Mouse (Mus musculus) cerebellum, adult 2 months (tissue): ENCODE results near the gene Synpr. TPM values are rescaled to one million over a fixed set of nuclear protein-coding genes. Genes with fewer than 3 reads are reported as not detected.
A peak's percentile ranks its signal among the peaks of the same experiment; 100 is the strongest.

Source experiments
- DNase-seq, 2 experiments: peaks; one replicate each; pipeline ENCODE4 v3.0.0; 2021
- H3K27ac ChIP-seq: fragments of 200-500 bp; 2 replicates; pipeline ENCODE4 v1.5.1; 2012; ENCODE audit warnings: low read length, control low read depth, inconsistent platforms; ENCODE audit not compliant: insufficient read depth
- H3K27me3 ChIP-seq: fragments of 200-500 bp; 2 replicates; pipeline ENCODE4 v1.6.1; 2012; ENCODE audit warnings: inconsistent platforms, mild to moderate bottlenecking, low read length, moderate library complexity; ENCODE audit not compliant: control insufficient read depth, insufficient read depth
- H3K4me1 ChIP-seq: fragments of 200-500 bp; 2 replicates; pipeline ENCODE4 v1.6.1; 2011; ENCODE audit warnings: low read length; ENCODE audit not compliant: control insufficient read depth, insufficient read depth
- H3K4me3 ChIP-seq: fragments of 200-500 bp; replicated peaks from 2 replicates; pipeline ENCODE3; 2011; ENCODE audit warnings: mild to moderate bottlenecking, low read depth, low read length, control low read depth; ENCODE audit not compliant: insufficient read depth
- CTCF ChIP-seq: fragments of 200-500 bp; IDR thresholded peaks from 2 replicates; pipeline ENCODE4 v1.5.1; 2011; ENCODE audit warnings: low read depth, mild to moderate bottlenecking, control low read depth, low read length, moderate library complexity, borderline replicate concordance; ENCODE audit not compliant: insufficient read depth
- POLR2A ChIP-seq: fragments of 200-500 bp; IDR thresholded peaks from 2 replicates; pipeline ENCODE4 v1.6.1; 2011; ENCODE audit warnings: low read length, control low read depth, borderline replicate concordance; ENCODE audit not compliant: insufficient read depth
- WGBS: fragments of 180-500 bp; shearing (Covaris S2); methylation state at CpG from one replicate; pipeline ENCODE4 v1.1.7; 2018; 5-methylcytosine and 5-hydroxymethylcytosine counted together
- polyA plus RNA-seq: library from polyadenylated mRNA; depleted of rRNA; stranded (reverse); fragments of >200 nt; gene quantifications from 2 replicates; pipeline ENCODE4 v1.2.3, GENCODE M21; 2012

The Synpr gene
- polyA plus RNA-seq, 1 experiment: 50.8 TPM

GRCm38 (mm10) chr14:13597204-13597603 is 312.6 kb downstream of the Synpr start:
- H3K27ac ChIP-seq: no peak overlapping the region
- WGBS: 98% methylated on average over 2 of the region's 2 CpGs
- DNase-seq: no peak
- no peaks in the 10 kb centered on the region; the same call in none of the 2 replicates for H3K4me1 ChIP-seq
- no peaks in the 10 kb centered on the region for H3K27me3 ChIP-seq
- TF ChIP-seq POLR2A (no peak), CTCF (no peak)
- H3K4me3 ChIP-seq: no peak overlapping the region

GRCm38 (mm10) chr14:13620531-13620930 is 336.0 kb downstream of the Synpr start:
- DNase-seq: no peak
- 28% methylated on average over 2 of the region's 2 CpGs for WGBS
- Histone ChIP-seq H3K27me3 (no peaks in the 10 kb centered on the region), H3K4me3 (no peak overlapping the region), H3K27ac (no peak overlapping the region), H3K4me1 (no peaks in the 10 kb centered on the region)
- TF ChIP-seq POLR2A: no peak
- TF ChIP-seq CTCF: no peak

GRCm38 (mm10) chr14:13649865-13650264 is 365.3 kb downstream of the Synpr start:
- Histone ChIP-seq H3K27ac (no peak overlapping the region), H3K27me3 (no peaks in the 10 kb centered on the region)

GRCm38 (mm10) chr14:13651039-13651438 is 366.5 kb downstream of the Synpr start:
- TF ChIP-seq POLR2A (no peak), CTCF (no peak)
- Histone ChIP-seq H3K27me3 (no peaks in the 10 kb centered on the region), H3K4me3 (no peak overlapping the region), H3K27ac (no peak overlapping the region), H3K4me1 (peaks cover 2% of the 10 kb centered on the region; the same call in 1 of the 2 replicates)
- 69% methylated on average over 1 of the region's 1 CpGs for WGBS
- peak in 1 of 2 experiments; percentile 42 for DNase-seq

More at GRCm38 (mm10) chr14:13649865-13650264, 365.3 kb downstream of the Synpr start:
- Histone ChIP-seq H3K4me1 (peaks cover 2% of the 10 kb centered on the region; the same call in 1 of the 2 replicates), H3K4me3 (no peak overlapping the region)
- no peak for TF ChIP-seq CTCF
- TF ChIP-seq POLR2A: no peak
- no peak for DNase-seq
- WGBS: 19% methylated on average over 1 of the region's 1 CpGs

GRCm38 (mm10) chr14:13651541-13652298 is 367.1 kb downstream of the Synpr start:
- DNase-seq: no peak
- no peaks in the 10 kb centered on the region for H3K27me3 ChIP-seq
- no peak overlapping the region for H3K27ac ChIP-seq
- peaks cover 2% of the 10 kb centered on the region; the same call in 1 of the 2 replicates for H3K4me1 ChIP-seq
- 35% methylated on average over 2 of the region's 2 CpGs for WGBS
- H3K4me3 ChIP-seq: no peak overlapping the region
- TF ChIP-seq CTCF: no peak
- TF ChIP-seq POLR2A: no peak
